Mouse (Mus musculus) embryonic facial prominence, embryonic 13.5 days (tissue): Measurements from ENCODE around the gene 1810062G17Rik. TPM values are rescaled to one million over a fixed set of nuclear protein-coding genes. Genes with fewer than 3 reads are reported as not detected.

ENCODE experiments used
- ATAC-seq: fragments of 200-750 bp; cut with Nextera tagmentation; 2 replicates; pipeline ENCODE4 v1.8.0; 2017; ENCODE audit warnings: low read depth; ENCODE audit not compliant: insufficient number of reproducible peaks, insufficient read depth, low FRiP score, low TSS enrichment
- H3K27ac ChIP-seq: fragments of 300-500 bp; sonication (generic); 2 replicates; pipeline ENCODE4 v1.5.1; 2015; ENCODE audit warnings: moderate library complexity, mild to moderate bottlenecking, inconsistent platforms
- H3K27me3 ChIP-seq: fragments of 300-500 bp; sonication (generic); 2 replicates; pipeline ENCODE4 v1.6.1; 2015; ENCODE audit warnings: mild to moderate bottlenecking, inconsistent platforms
- H3K36me3 ChIP-seq: fragments of 300-500 bp; sonication (generic); 2 replicates; pipeline ENCODE4 v1.6.1; 2015; ENCODE audit warnings: mild to moderate bottlenecking, inconsistent platforms
- H3K4me1 ChIP-seq: fragments of 300-500 bp; sonication (generic); 2 replicates; pipeline ENCODE4 v1.6.1; 2015; ENCODE audit warnings: inconsistent platforms
- H3K4me2 ChIP-seq: fragments of 300-500 bp; sonication (generic); 2 replicates; pipeline ENCODE4 v1.6.1; 2015; ENCODE audit warnings: moderate library complexity, mild to moderate bottlenecking, inconsistent platforms
- H3K4me3 ChIP-seq: fragments of 300-500 bp; sonication (generic); 2 replicates; pipeline ENCODE4 v1.5.1; 2015; ENCODE audit warnings: mild to moderate bottlenecking, inconsistent platforms
- H3K9ac ChIP-seq: fragments of 300-500 bp; sonication (generic); 2 replicates; pipeline ENCODE4 v1.6.1; 2015; ENCODE audit warnings: mild to moderate bottlenecking, inconsistent platforms
- H3K9me3 ChIP-seq: fragments of 300-500 bp; sonication (generic); 2 replicates; pipeline ENCODE4 v1.6.1; 2016; ENCODE audit warnings: inconsistent platforms
- WGBS: fragments of 180-500 bp; shearing (Covaris S2); methylation state at CpG from one replicate; pipeline ENCODE4 v1.1.7; 2015; ENCODE audit warnings: mixed read lengths; 5-methylcytosine and 5-hydroxymethylcytosine counted together
- polyA plus RNA-seq: library from polyadenylated mRNA; unstranded; fragments of >200 nt; fragmentation: Nextera tagmentation; extraction: Ambion mirVana; gene quantifications from 2 replicates; pipeline ENCODE4 v1.2.1, GENCODE M21; 2015

The 1810062G17Rik gene
- polyA plus RNA-seq, result 0.89 and 1.4 TPM in 2 replicates

GRCm38 (mm10) chr3:36475532-36476087, at the start of gene 1810062G17Rik, which contains the start of gene Anxa5:
TSS of gene 1810062G17Rik (plus strand) at chr3:36475937.
TSS of gene Anxa5 (minus strand) at chr3:36475894.
- Histone ChIP-seq H3K4me2 (peak within 1 kb of the TSS; percentile 72), H3K4me1 (peaks cover 14% of the 10 kb centered on the region), H3K9me3 (no peaks in the 10 kb centered on the region), H3K4me3 (peak within 1 kb of the TSS; percentile 78), H3K9ac (peak within 1 kb of the TSS; percentile 87), H3K36me3 (no peaks in the 10 kb centered on the region), H3K27me3 (no peaks in the 10 kb centered on the region), H3K27ac (peak within 1 kb of the TSS; percentile 90)
- ATAC-seq, result peak; percentile 97
- 0% methylated on average over 32 of the region's 32 CpGs for WGBS

GRCm38 (mm10) chr3:36427386-36427785, 48.4 kb upstream of the 1810062G17Rik start:
- no peak for ATAC-seq
- no peak overlapping the region for H3K4me2 ChIP-seq
- WGBS, result 94% methylated on average over 8 of the region's 8 CpGs

GRCm38 (mm10) chr3:36430360-36430759, 45.4 kb upstream of the 1810062G17Rik start:
- H3K9me3 ChIP-seq, result no peaks in the 10 kb centered on the region
- H3K27ac ChIP-seq, result no peak overlapping the region
- H3K27me3 ChIP-seq, result no peaks in the 10 kb centered on the region
- H3K36me3 ChIP-seq, result no peaks in the 10 kb centered on the region
- no peaks in the 10 kb centered on the region for H3K4me1 ChIP-seq
- 79% methylated on average over 1 of the region's 1 CpGs for WGBS
- H3K9ac ChIP-seq, result no peak overlapping the region
- no peak overlapping the region for H3K4me3 ChIP-seq
- no peak for ATAC-seq
- no peak overlapping the region for H3K4me2 ChIP-seq

More at GRCm38 (mm10) chr3:36427386-36427785, 48.4 kb upstream of the 1810062G17Rik start:
- Histone ChIP-seq H3K27ac (no peak overlapping the region), H3K4me3 (no peak overlapping the region), H3K4me1 (no peaks in the 10 kb centered on the region), H3K9ac (no peak overlapping the region), H3K36me3 (no peaks in the 10 kb centered on the region), H3K9me3 (no peaks in the 10 kb centered on the region), H3K27me3 (no peaks in the 10 kb centered on the region)

GRCm38 (mm10) chr3:36440280-36440679, 35.5 kb upstream of the 1810062G17Rik start:
- 73% methylated on average over 4 of the region's 4 CpGs for WGBS
- Histone ChIP-seq H3K4me1 (peaks cover 11% of the 10 kb centered on the region), H3K36me3 (no peaks in the 10 kb centered on the region), H3K27me3 (no peaks in the 10 kb centered on the region), H3K9me3 (no peaks in the 10 kb centered on the region), H3K27ac (no peak overlapping the region), H3K4me2 (no peak overlapping the region), H3K9ac (no peak overlapping the region), H3K4me3 (no peak overlapping the region)
- no peak for ATAC-seq

- H3K27me3 ChIP-seq, result no peaks in the 10 kb centered on the region
- no peaks in the 10 kb centered on the region for H3K36me3 ChIP-seq
- peak; percentile 40; the same call in 1 of the 2 replicates for ATAC-seq
- H3K27ac ChIP-seq, result no peak overlapping the region
- 1% methylated on average over 2 of the region's 2 CpGs for WGBS
- no peak overlapping the region for H3K9ac ChIP-seq
- peaks cover 11% of the 10 kb centered on the region for H3K4me1 ChIP-seq
- no peak overlapping the region for H3K4me2 ChIP-seq
- H3K4me3 ChIP-seq, result no peak overlapping the region
- no peaks in the 10 kb centered on the region for H3K9me3 ChIP-seq
These were observed 33.3 kb upstream of the 1810062G17Rik start for GRCm38 (mm10) chr3:36442426-36442825.

- Histone ChIP-seq H3K9ac (no peak overlapping the region), H3K4me3 (no peak overlapping the region), H3K9me3 (no peaks in the 10 kb centered on the region), H3K36me3 (peaks cover 31% of the 10 kb centered on the region), H3K4me2 (no peak overlapping the region), H3K27me3 (no peaks in the 10 kb centered on the region), H3K4me1 (peaks cover 10% of the 10 kb centered on the region), H3K27ac (no peak overlapping the region)
- 90% methylated on average over 3 of the region's 3 CpGs for WGBS
- no peak for ATAC-seq
These were observed 29.7 kb upstream of the 1810062G17Rik start for GRCm38 (mm10) chr3:36446041-36446440.

- no peak for ATAC-seq
- H3K4me3 ChIP-seq, result no peak overlapping the region
- WGBS, result 78% methylated on average over 5 of the region's 5 CpGs
- H3K4me2 ChIP-seq, result no peak overlapping the region
- H3K36me3 ChIP-seq, result peaks cover 34% of the 10 kb centered on the region
- peaks cover 10% of the 10 kb centered on the region for H3K4me1 ChIP-seq
- no peaks in the 10 kb centered on the region for H3K9me3 ChIP-seq
- H3K9ac ChIP-seq, result no peak overlapping the region
- no peak overlapping the region for H3K27ac ChIP-seq
- no peaks in the 10 kb centered on the region for H3K27me3 ChIP-seq
These were observed 29.2 kb upstream of the 1810062G17Rik start for GRCm38 (mm10) chr3:36446506-36446905.

GRCm38 (mm10) chr3:36446918-36447317, 28.8 kb upstream of the 1810062G17Rik start:
- H3K4me2 ChIP-seq, result no peak overlapping the region
- no peak overlapping the region for H3K9ac ChIP-seq
- H3K4me1 ChIP-seq, result peaks cover 10% of the 10 kb centered on the region
- no peak overlapping the region for H3K27ac ChIP-seq
- no peaks in the 10 kb centered on the region for H3K27me3 ChIP-seq
- no peak overlapping the region for H3K4me3 ChIP-seq
- peaks cover 37% of the 10 kb centered on the region for H3K36me3 ChIP-seq
- H3K9me3 ChIP-seq, result no peaks in the 10 kb centered on the region
- ATAC-seq, result no peak
- 73% methylated on average over 6 of the region's 6 CpGs for WGBS

GRCm38 (mm10) chr3:36449292-36450165, 26.2 kb upstream of the 1810062G17Rik start:
- no peak for ATAC-seq
- Histone ChIP-seq H3K4me3 (no peak overlapping the region), H3K27ac (peak overlapping the region; percentile 62), H3K9me3 (no peaks in the 10 kb centered on the region), H3K4me1 (peaks cover 10% of the 10 kb centered on the region), H3K9ac (no peak overlapping the region; the same call in 1 of the 2 replicates), H3K36me3 (peaks cover 59% of the 10 kb centered on the region), H3K4me2 (no peak overlapping the region), H3K27me3 (no peaks in the 10 kb centered on the region)
- 38% methylated on average over 20 of the region's 20 CpGs for WGBS

- peaks cover 10% of the 10 kb centered on the region for H3K4me1 ChIP-seq
- WGBS, result 94% methylated on average over 1 of the region's 1 CpGs
- H3K9me3 ChIP-seq, result no peaks in the 10 kb centered on the region
- no peaks in the 10 kb centered on the region for H3K27me3 ChIP-seq
- no peak for ATAC-seq
- no peak overlapping the region for H3K27ac ChIP-seq
- H3K4me3 ChIP-seq, result no peak overlapping the region
- H3K36me3 ChIP-seq, result peaks cover 83% of the 10 kb centered on the region
- no peak overlapping the region for H3K9ac ChIP-seq
- no peak overlapping the region for H3K4me2 ChIP-seq
These were observed 23.2 kb upstream of the 1810062G17Rik start for GRCm38 (mm10) chr3:36452502-36452901.

- no peaks in the 10 kb centered on the region for H3K9me3 ChIP-seq
- WGBS, result 85% methylated on average over 8 of the region's 8 CpGs
- H3K4me3 ChIP-seq, result no peak overlapping the region
- peaks cover 86% of the 10 kb centered on the region for H3K36me3 ChIP-seq
- H3K4me1 ChIP-seq, result no peaks in the 10 kb centered on the region
- H3K9ac ChIP-seq, result no peak overlapping the region
- ATAC-seq, result no peak
- H3K4me2 ChIP-seq, result no peak overlapping the region
- no peak overlapping the region for H3K27ac ChIP-seq
- H3K27me3 ChIP-seq, result no peaks in the 10 kb centered on the region
These were observed 20.6 kb upstream of the 1810062G17Rik start for GRCm38 (mm10) chr3:36455124-36455523.

- ATAC-seq, result no peak
- Histone ChIP-seq H3K27ac (no peak overlapping the region), H3K27me3 (no peaks in the 10 kb centered on the region), H3K4me3 (no peak overlapping the region), H3K4me2 (no peak overlapping the region), H3K36me3 (peaks cover 84% of the 10 kb centered on the region), H3K4me1 (no peaks in the 10 kb centered on the region), H3K9ac (no peak overlapping the region), H3K9me3 (no peaks in the 10 kb centered on the region)
- WGBS, result 79% methylated on average over 3 of the region's 3 CpGs
These were observed 20.2 kb upstream of the 1810062G17Rik start for GRCm38 (mm10) chr3:36455566-36455965.
